Mouse (Mus musculus) embryonic fibroblast, embryonic 13.5 days (primary cell): ENCODE results near the gene Uck2. TPM values are rescaled to one million over a fixed set of nuclear protein-coding genes. Genes with fewer than 3 reads are reported as not detected.
A peak's percentile ranks its signal among the peaks of the same experiment; 100 is the strongest.

ENCODE experiments used
- H3K27ac ChIP-seq: 2 replicates; pipeline ENCODE4 v1.5.1; 2012; ENCODE audit warnings: low read length, control low read depth, inconsistent platforms; ENCODE audit not compliant: insufficient read depth
- H3K4me1 ChIP-seq: 2 replicates; pipeline ENCODE4 v1.6.1; 2011; ENCODE audit warnings: low read length; ENCODE audit not compliant: control insufficient read depth, insufficient read depth
- H3K4me3 ChIP-seq: 2 replicates; pipeline ENCODE4 v1.5.1; 2011; ENCODE audit warnings: mild to moderate bottlenecking, control low read depth, low read length; ENCODE audit not compliant: insufficient read depth
- CTCF ChIP-seq: IDR thresholded peaks from 2 replicates; pipeline ENCODE4 v1.5.1; 2011; ENCODE audit warnings: mild to moderate bottlenecking, control low read depth, low read length, moderate library complexity, borderline replicate concordance; ENCODE audit not compliant: insufficient read depth
- POLR2A ChIP-seq: IDR thresholded peaks from 2 replicates; pipeline ENCODE4 v1.6.1; 2011; ENCODE audit warnings: low read depth, mild to moderate bottlenecking, control low read depth, low read length, moderate library complexity
- polyA plus RNA-seq: library from polyadenylated mRNA; stranded (reverse); fragments of >200 nt; gene quantifications from 2 replicates; pipeline ENCODE4 v1.2.4, GENCODE M21; 2011; ENCODE audit warnings: low read depth; ENCODE audit not compliant: missing spikeins, insufficient read length

Gene Uck2
- polyA plus RNA-seq, result 132 and 164 TPM in 2 replicates

DNA sequence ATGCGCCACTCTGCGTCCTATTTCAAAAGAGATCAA, at the start of gene Uck2:
Gene Uck2, minus strand, starts transcription at position 1 of the 36 bp plus-strand sequence.
- Histone ChIP-seq H3K27ac (peak within 1 kb of the TSS; percentile 44), H3K4me1 (0 out of 2 replicates have a peak, but pooled peaks cover 4% of the 10 kb centered on the region), H3K4me3 (peak within 1 kb of the TSS; percentile 90)
- TF ChIP-seq CTCF (no peak), POLR2A (no peak)

DNA sequence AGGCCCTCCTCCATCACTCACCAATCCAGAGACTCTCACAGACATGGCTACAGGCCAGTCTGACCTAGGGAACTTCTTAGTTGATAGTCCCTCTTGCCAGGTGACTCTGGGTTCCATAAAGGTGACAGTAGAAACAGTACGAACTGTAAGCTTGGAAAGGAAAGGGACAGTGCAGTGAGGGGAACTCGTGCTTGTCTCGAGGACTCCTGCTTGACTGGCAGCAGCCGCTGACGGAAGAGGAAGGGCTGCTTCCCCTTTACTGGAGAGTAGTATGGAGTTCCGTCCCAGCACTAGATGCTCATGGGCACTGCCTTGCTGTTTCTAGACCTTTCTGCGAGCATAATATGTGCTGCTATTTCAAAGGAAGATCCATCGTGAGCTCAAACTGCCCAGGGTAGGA, 46.0 kb upstream of the Uck2 start:
- Histone ChIP-seq H3K4me3 (no peak overlapping the region), H3K4me1 (no peaks in the 10 kb centered on the region), H3K27ac (no peak overlapping the region)
- TF ChIP-seq CTCF (no peak), POLR2A (no peak)

DNA sequence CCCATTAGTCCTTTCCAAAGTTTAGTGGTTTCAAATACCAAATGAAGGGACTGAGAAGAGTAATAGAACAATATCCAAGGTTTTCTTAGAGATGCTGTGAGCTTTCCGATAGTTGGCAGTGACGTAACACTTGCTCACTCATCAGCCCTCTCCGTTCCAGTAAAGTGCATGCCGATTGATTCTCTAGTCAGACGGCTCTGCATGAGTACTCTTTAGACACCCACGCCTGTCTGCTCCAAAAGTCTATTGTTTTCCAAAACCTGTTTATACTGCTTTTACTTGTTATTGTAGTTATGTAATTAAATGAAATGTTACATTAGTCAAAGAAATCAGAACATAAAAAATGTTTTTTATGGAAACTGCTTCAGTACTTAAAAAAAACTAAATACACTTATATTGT, 43.7 kb upstream of the Uck2 start:
- TF ChIP-seq CTCF, result no peak
- no peak for TF ChIP-seq POLR2A
- no peak overlapping the region for H3K4me3 ChIP-seq
- H3K4me1 ChIP-seq, result no peaks in the 10 kb centered on the region
- no peak overlapping the region for H3K27ac ChIP-seq

- no peak overlapping the region for H3K4me3 ChIP-seq
- no peak overlapping the region for H3K27ac ChIP-seq
- no peak for TF ChIP-seq POLR2A
- TF ChIP-seq CTCF, result no peak
- H3K4me1 ChIP-seq, result no peaks in the 10 kb centered on the region
Measured at GRCm38 (mm10) chr1:167321691-167322090, 36.6 kb upstream of the Uck2 start.

DNA sequence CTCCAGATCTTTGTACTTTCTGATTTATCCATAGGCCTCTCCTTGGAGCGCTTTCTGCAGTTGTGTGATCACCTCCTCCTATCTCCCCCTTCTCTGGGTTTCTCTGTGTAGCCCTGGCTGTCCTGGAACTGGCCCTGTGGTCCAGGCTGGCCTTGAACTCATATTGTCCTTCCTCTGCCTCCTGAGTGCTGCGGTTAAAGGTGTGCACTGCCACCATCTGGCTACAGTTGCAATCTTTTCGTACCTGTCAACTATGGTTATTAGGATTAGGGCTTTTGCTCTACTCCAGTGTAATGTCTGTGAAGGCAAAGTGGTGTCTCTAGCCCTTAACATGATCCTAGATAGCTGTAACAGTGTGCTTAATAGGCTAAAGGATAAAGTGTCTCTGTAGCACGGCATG, 28.1 kb upstream of the Uck2 start:
- no peak overlapping the region for H3K4me3 ChIP-seq
- no peaks in the 10 kb centered on the region for H3K4me1 ChIP-seq
- no peak overlapping the region for H3K27ac ChIP-seq
- no peak; the same call in 1 of the 2 replicates for TF ChIP-seq CTCF
- TF ChIP-seq POLR2A, result no peak

DNA sequence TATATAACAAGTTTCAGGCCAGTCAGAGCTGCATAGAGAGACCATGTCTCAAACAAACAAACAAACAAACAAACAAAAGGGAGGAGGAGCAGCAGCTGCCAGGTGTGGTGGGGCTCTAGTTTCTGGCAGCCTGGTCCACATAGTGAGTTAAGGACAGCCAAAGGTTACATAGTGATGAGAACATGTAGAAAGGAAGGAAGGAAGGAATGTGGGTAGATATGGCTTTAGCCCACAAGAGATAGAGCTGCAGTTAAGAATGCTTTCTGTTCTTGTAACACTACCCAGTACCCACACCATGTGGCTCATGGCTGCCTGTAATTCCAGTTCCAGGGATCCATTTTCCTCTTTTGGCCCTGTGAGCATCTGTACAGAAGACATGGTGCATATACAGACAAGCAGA, 27.2 kb upstream of the Uck2 start:
- no peak overlapping the region for H3K27ac ChIP-seq
- no peak for TF ChIP-seq POLR2A
- TF ChIP-seq CTCF, result no peak
- H3K4me1 ChIP-seq, result no peaks in the 10 kb centered on the region
- H3K4me3 ChIP-seq, result no peak overlapping the region

DNA sequence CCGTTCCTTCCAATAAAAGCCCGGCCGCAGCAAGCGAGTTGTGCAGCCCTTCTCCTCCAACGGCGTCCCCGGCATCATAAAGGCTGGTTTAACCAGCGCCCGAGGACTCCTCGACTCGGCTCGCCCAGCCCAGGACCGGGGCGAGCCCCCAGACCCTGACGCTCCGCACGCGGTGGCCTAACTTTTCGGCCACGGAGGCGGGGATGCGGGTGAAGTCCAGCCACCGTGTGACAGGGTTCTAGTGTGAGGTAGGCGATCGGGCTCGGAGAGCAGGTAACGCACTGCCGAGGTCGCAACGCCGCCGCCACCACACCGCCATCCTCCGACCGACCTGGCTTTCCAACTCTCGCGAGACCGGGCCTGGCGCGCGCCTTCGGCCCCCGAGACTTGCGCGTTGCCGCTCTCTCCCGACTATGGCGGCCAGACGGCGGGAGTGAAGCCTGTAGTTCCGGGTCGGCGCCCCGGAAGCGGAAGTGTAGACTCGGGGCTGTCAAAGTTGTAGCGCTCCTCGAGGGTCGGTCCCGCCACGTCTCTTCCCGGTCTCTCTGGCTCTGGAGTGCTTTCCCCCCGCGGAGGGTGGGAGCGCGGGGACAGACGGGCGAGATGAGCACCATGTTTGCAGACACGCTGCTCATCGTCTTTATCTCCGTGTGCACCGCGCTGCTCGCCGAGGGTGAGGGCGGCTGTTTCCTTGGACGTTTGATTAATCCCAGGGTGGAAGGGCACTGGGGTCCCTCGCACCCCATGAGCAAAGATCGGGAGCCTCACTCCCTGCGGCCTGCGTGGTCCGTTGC, 23.3 kb upstream of the Uck2 start, which contains the start of gene Tmco1:
Gene Tmco1, plus strand, starts transcription at position 118 of the 794 bp plus-strand sequence.
- Histone ChIP-seq H3K4me1 (no peaks in the 10 kb centered on the region), H3K27ac (peak within 1 kb of the TSS; percentile 64), H3K4me3 (peak within 1 kb of the TSS; percentile 87)
- no peak for TF ChIP-seq CTCF
- TF ChIP-seq POLR2A, result peak; percentile 98

- peak; percentile 21; the same call in 1 of the 2 replicates for TF ChIP-seq POLR2A
- TF ChIP-seq CTCF, result no peak
- Histone ChIP-seq H3K27ac (no peak overlapping the region), H3K4me1 (no peaks in the 10 kb centered on the region), H3K4me3 (peak overlapping the region; percentile 87)
Measured at GRCm38 (mm10) chr1:167307674-167308073, 22.6 kb upstream of the Uck2 start.

DNA sequence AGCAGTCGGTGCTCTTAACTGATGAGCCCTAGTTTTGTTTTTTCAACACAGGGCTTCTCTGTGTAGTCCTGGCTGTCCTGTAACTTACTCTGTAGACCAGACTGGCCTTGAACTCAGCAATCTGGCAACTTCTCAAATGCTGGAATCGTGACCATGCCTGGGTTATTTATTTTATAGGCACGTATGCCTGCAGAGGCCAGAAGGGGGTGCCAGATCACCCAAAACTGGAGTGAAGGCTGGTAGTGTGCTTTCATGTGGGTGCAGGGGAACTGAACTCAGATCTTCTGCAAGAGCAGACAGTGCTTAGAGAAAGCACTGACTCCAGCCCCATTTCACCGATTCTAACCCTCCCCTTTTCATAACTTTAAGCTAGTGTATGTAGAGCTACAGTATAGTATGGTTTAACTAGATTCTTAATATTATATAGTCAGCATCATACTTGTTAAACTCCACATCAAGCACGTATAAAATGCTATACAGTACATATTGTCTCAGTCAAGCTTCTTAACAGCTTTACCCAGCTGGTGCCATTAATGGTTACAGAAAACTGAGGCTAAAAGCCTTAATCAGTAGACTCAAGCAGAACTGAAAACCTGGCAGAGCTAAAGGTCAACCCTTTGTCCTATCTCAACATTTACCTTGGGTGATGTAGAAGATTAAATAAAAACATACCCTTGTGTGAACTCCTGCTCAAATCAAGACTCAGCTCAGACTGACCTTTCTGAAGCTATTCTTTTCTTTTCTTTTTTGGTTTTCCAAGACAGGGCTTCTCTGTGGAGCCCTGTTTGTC, 21.5 kb upstream of the Uck2 start:
- no peak overlapping the region for H3K4me3 ChIP-seq
- H3K27ac ChIP-seq, result no peak overlapping the region
- H3K4me1 ChIP-seq, result no peaks in the 10 kb centered on the region
- TF ChIP-seq POLR2A (peak; percentile 9; the same call in 1 of the 2 replicates), CTCF (peak; percentile 33; the same call in 1 of the 2 replicates)

DNA sequence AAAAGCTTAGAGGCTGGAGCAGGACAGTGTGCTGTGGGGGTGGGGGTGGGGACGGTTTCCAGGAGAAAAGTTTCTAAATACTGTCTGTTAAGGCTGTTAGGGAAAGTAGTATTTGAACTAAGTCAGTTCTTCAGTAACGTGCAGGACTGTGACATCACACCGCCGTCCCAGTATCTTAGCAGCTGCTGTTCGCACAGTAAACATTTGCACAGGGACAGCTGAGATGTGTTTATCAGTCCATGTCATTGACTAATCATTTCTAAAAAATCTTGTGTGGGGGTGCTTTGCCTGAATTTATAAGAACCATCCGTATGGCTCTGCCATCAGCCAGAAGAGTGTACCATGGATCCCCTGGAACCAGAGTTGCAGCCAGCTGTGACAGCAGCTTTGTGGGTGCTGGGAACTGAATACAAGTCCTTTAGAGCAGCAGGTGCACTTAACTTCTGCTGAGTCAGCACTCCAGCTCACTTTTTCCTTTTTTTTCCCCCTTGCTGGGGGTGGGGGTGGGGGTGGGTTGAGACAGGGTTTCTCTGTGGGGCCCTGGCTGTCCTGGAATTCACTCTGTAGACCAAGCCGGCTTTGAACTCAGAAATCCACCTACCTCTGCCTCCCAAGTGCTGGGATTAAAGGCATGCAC, 20.5 kb upstream of the Uck2 start:
- Histone ChIP-seq H3K27ac (no peak overlapping the region), H3K4me1 (no peaks in the 10 kb centered on the region), H3K4me3 (no peak overlapping the region)
- TF ChIP-seq CTCF, result no peak
- no peak for TF ChIP-seq POLR2A
